Mouse (Mus musculus): ENCODE results near the gene Nmt2. TPM values are rescaled to one million over a fixed set of nuclear protein-coding genes. Genes with fewer than 3 reads are reported as not detected.

Gene Nmt2
- polyA plus RNA-seq, 1 experiment from 2014 or later, result 28.9 TPM

DNA sequence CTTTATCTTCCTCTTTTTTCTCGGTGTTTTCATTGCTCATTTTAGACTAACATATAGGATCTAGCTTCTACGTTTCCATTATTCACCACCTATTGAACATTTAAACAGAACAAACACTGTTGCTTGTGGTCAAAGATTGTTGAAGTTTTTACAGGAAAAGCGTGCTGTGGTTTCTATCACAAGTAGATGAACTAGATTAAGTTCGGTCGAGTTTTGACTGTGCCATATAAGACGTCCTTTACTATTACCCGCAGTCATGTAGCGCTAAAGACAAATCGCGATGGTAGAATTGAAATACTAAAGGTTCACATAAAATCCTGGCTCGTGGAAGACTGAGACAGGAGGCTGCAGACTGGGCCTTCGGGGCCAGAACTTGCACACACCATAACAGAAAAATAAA lies 49.7 kb downstream of the Nmt2 start:
- Histone ChIP-seq H3K27me3 (ENCODE audit: control insufficient read depth, insufficient read depth, low read length) (no peaks in the 10 kb centered on the region), H3K4me3 (ENCODE audit: low read length) (no peak overlapping the region), H3K36me3 (ENCODE audit: control insufficient read depth, insufficient read depth) (peaks cover 6% of the 10 kb centered on the region), H3K27ac (ENCODE audit: low read length) (no peak overlapping the region), H3K4me2 (ENCODE audit: low read depth, low read length) (no peak overlapping the region), H3K9ac (ENCODE audit: low read length) (no peak overlapping the region), H3K9me3 (replicated peaks; ENCODE audit: control insufficient read depth, low read length) (no peaks in the 10 kb centered on the region), H3K4me1 (ENCODE audit: control insufficient read depth, insufficient read depth, low read length) (peaks cover 18% of the 10 kb centered on the region)
- no peak for ATAC-seq (replicated peaks; ENCODE audit: extremely low read depth, insufficient read depth, low FRiP score)
- WGBS, result 85% methylated on average over 12 of the region's 12 CpGs

DNA sequence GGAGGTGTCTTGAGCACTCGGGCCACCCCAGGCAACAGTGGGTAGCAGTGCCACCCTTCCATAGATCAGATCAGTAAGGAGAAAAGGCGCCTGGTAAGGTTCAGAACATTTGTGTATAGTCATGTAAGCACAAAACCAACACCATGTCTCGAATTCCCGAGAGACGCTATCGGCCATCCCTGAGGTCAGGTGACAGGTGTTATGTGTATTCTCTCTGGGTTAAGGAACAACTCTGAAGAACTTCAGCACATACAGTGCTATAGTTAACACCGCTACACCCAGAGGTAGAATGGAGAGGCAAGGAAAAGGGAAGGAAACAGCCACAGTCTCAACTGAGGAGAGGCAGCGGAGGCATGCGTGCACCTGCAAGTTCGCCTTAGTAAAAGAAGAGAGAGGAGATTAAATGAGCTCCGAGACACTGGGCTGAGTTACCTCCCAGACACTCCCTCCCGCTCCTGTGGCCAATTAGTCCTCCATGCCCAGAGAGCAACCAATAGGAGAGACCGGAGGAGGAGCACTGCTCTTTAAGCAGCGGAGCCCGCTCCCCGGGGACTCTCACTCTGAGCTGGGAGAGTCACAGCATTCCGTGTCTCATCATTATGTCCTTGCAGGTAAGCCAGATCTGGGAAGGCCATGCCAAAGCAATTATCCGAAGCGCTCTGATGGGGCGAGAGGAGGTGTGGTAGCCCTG lies 51.7 kb downstream of the Nmt2 start, which contains the start of gene Acbd7:
Gene Acbd7, plus strand, starts transcription at position 558 of the 691 bp plus-strand sequence.
- WGBS, result 4% methylated on average over 20 of the region's 20 CpGs
- peak within 1 kb of the TSS; percentile 66 for H3K4me2 ChIP-seq (ENCODE audit: low read depth, low read length)
- no peak within 1 kb of the TSS for H3K27ac ChIP-seq (ENCODE audit: low read length)
- ATAC-seq (replicated peaks; ENCODE audit: extremely low read depth, insufficient read depth, low FRiP score), result no peak
- peaks cover 17% of the 10 kb centered on the region for H3K4me1 ChIP-seq (ENCODE audit: control insufficient read depth, insufficient read depth, low read length)
- no peaks in the 10 kb centered on the region for H3K9me3 ChIP-seq (replicated peaks; ENCODE audit: control insufficient read depth, low read length)
- H3K4me3 ChIP-seq (ENCODE audit: low read length), result peak within 1 kb of the TSS; percentile 50
- H3K36me3 ChIP-seq (ENCODE audit: control insufficient read depth, insufficient read depth), result no peaks in the 10 kb centered on the region
- H3K9ac ChIP-seq (ENCODE audit: low read length), result peak within 1 kb of the TSS; percentile 9
- H3K27me3 ChIP-seq (ENCODE audit: control insufficient read depth, insufficient read depth, low read length), result no peaks in the 10 kb centered on the region

DNA sequence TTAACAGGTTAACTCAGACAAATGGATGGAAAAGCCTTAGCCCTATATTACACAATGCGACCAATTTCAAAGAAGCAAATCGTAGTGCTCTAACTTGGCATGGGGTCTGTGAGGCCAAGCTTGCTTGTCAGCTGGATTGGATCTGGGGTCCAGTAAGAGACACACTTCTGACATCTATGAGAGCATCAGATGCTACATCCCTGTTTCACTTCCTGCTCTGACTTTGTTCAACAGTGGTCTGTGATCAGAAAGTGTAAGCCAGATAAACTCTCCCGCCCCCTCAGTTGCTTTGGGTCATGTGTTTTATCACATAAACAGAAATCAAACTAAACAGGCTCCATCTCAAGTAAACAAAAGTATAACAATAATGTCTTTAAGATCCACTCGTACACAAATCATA lies 64.4 kb downstream of the Nmt2 start:
- Histone ChIP-seq H3K9ac (ENCODE audit: low read length) (no peak overlapping the region), H3K27me3 (ENCODE audit: control insufficient read depth, insufficient read depth, low read length) (peaks cover 2% of the 10 kb centered on the region; the same call in 1 of the 2 replicates), H3K27ac (ENCODE audit: low read length) (no peak overlapping the region), H3K4me3 (ENCODE audit: low read length) (no peak overlapping the region), H3K36me3 (ENCODE audit: control insufficient read depth, insufficient read depth) (no peaks in the 10 kb centered on the region), H3K4me1 (ENCODE audit: control insufficient read depth, insufficient read depth, low read length) (no peaks in the 10 kb centered on the region), H3K4me2 (ENCODE audit: low read depth, low read length) (no peak overlapping the region), H3K9me3 (replicated peaks; ENCODE audit: control insufficient read depth, low read length) (no peaks in the 10 kb centered on the region)
- 77% methylated on average over 4 of the region's 4 CpGs for WGBS
- no peak for ATAC-seq (replicated peaks; ENCODE audit: extremely low read depth, insufficient read depth, low FRiP score)

DNA sequence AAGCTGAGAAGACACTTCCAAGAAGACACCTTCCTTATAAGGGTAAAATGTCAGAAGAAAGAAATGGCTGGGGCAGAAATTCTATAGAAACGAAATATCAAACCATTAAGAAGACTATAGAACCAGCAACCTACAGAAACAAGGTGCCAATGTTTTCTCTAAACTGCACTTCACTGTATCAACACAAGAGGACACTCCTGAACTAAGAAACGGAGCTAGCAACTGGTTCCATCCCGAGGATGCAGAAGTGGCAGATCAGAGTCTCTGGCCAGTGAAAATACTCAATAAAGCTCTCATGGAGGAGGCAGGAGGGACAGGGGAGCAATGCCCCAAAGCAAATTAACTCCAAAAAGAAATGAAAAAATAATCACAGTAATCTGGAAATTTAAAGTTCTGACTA lies 64.9 kb downstream of the Nmt2 start:
- Histone ChIP-seq H3K27me3 (ENCODE audit: control insufficient read depth, insufficient read depth, low read length) (peaks cover 2% of the 10 kb centered on the region; the same call in 1 of the 2 replicates), H3K9ac (ENCODE audit: low read length) (no peak overlapping the region), H3K4me1 (ENCODE audit: control insufficient read depth, insufficient read depth, low read length) (no peaks in the 10 kb centered on the region), H3K4me2 (ENCODE audit: low read depth, low read length) (no peak overlapping the region), H3K4me3 (ENCODE audit: low read length) (no peak overlapping the region), H3K9me3 (replicated peaks; ENCODE audit: control insufficient read depth, low read length) (no peaks in the 10 kb centered on the region), H3K36me3 (ENCODE audit: control insufficient read depth, insufficient read depth) (no peaks in the 10 kb centered on the region), H3K27ac (ENCODE audit: low read length) (no peak overlapping the region)
- WGBS, result 13% methylated on average over 3 of the region's 3 CpGs
- no peak for ATAC-seq (replicated peaks; ENCODE audit: extremely low read depth, insufficient read depth, low FRiP score)

DNA sequence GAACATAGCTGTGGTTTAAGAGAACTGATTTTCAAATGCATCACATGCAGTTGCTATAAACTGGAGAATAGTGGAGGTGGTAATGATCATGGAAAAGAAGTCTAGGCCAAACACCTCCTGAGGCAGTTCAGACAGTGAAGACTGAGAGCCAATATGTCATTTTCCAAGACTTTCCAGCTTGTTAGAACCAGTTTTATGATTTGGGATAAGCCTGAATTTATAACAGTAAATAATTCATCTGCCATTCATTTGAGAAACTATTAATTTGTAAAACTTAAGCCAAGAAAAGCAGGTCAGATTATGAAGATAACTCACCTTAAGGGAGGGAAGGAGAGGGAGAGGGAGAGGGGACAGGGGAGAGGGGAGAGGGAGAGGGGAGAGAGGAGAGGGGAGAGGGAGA lies 69.1 kb downstream of the Nmt2 start:
- Histone ChIP-seq H3K27me3 (ENCODE audit: control insufficient read depth, insufficient read depth, low read length) (no peaks in the 10 kb centered on the region), H3K4me1 (ENCODE audit: control insufficient read depth, insufficient read depth, low read length) (no peaks in the 10 kb centered on the region), H3K9me3 (replicated peaks; ENCODE audit: control insufficient read depth, low read length) (no peaks in the 10 kb centered on the region), H3K9ac (ENCODE audit: low read length) (no peak overlapping the region), H3K27ac (ENCODE audit: low read length) (no peak overlapping the region), H3K4me2 (ENCODE audit: low read depth, low read length) (no peak overlapping the region), H3K4me3 (ENCODE audit: low read length) (no peak overlapping the region), H3K36me3 (ENCODE audit: control insufficient read depth, insufficient read depth) (no peaks in the 10 kb centered on the region)
- no peak for ATAC-seq (replicated peaks; ENCODE audit: extremely low read depth, insufficient read depth, low FRiP score)

DNA sequence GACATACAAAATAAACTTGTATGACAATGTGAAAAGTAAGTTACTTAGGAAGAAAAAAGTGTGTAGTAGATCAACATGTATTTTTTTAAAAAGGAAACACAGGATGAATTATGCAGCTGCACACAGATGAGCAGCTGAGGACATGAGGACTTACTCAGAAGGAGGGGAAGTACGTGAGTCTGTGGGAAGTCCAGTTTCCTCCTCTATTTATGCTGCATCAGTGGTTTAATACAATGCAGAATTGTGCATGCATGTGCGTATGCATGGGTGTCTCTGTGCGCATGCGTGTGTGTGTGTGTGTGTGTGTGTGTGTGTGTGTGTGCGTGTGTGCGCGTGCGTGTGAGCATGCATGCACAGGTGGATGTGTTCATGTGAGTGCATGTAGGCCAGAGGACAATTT lies 71.8 kb downstream of the Nmt2 start:
- H3K9ac ChIP-seq (ENCODE audit: low read length), result no peak overlapping the region
- no peaks in the 10 kb centered on the region for H3K27me3 ChIP-seq (ENCODE audit: control insufficient read depth, insufficient read depth, low read length)
- no peak overlapping the region for H3K4me2 ChIP-seq (ENCODE audit: low read depth, low read length)
- WGBS, result 85% methylated on average over 8 of the region's 8 CpGs
- H3K36me3 ChIP-seq (ENCODE audit: control insufficient read depth, insufficient read depth), result no peaks in the 10 kb centered on the region
- no peaks in the 10 kb centered on the region for H3K4me1 ChIP-seq (ENCODE audit: control insufficient read depth, insufficient read depth, low read length)
- no peak for ATAC-seq (replicated peaks; ENCODE audit: extremely low read depth, insufficient read depth, low FRiP score)
- H3K9me3 ChIP-seq (replicated peaks; ENCODE audit: control insufficient read depth, low read length), result no peaks in the 10 kb centered on the region
- no peak overlapping the region for H3K4me3 ChIP-seq (ENCODE audit: low read length)
- H3K27ac ChIP-seq (ENCODE audit: low read length), result no peak overlapping the region

DNA sequence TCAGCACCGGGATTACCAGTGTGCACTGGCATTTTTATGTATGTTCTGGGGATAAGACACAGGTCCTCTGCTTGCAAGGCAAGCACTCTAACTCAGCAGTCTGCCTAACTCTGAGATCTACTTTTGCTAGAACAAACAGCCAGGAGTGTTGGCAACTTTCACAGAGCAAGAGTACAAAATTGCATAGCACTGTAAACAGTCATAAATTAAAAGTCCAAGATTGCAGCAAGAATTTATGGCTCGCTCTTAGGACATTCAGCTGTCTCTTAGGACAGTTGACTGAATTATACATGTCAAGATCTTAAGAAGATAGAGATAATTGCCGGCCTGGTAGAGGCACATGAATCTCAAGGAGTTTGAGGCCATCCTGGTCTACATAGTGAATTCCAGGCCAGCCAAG lies 72.3 kb downstream of the Nmt2 start:
- Histone ChIP-seq H3K36me3 (ENCODE audit: control insufficient read depth, insufficient read depth) (no peaks in the 10 kb centered on the region), H3K4me3 (ENCODE audit: low read length) (no peak overlapping the region), H3K27ac (ENCODE audit: low read length) (no peak overlapping the region), H3K9me3 (replicated peaks; ENCODE audit: control insufficient read depth, low read length) (no peaks in the 10 kb centered on the region), H3K9ac (ENCODE audit: low read length) (no peak overlapping the region), H3K4me1 (ENCODE audit: control insufficient read depth, insufficient read depth, low read length) (no peaks in the 10 kb centered on the region), H3K4me2 (ENCODE audit: low read depth, low read length) (no peak overlapping the region), H3K27me3 (ENCODE audit: control insufficient read depth, insufficient read depth, low read length) (no peaks in the 10 kb centered on the region)
- no peak for ATAC-seq (replicated peaks; ENCODE audit: extremely low read depth, insufficient read depth, low FRiP score)
- WGBS, result 63% methylated on average over 3 of the region's 3 CpGs

DNA sequence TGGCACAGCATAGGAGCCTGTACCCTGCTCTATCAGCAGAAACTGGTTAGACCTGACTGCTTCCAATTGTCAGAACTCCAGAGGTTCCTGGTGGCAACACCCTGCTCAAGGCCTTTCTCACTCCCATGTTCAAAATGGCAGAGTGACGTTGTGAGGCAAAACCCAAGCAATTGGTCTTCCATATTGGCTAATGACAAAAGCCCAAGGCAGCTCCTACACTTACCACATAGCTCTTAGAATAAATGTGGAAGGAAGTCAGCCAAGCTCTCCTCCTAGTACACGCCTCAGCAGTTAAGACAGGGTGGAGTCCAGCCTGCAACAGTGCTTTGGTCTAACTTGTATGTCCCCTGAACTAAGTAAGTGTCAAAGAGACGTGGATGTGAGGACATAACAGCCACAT lies 73.9 kb downstream of the Nmt2 start:
- H3K27ac ChIP-seq (ENCODE audit: low read length), result no peak overlapping the region
- H3K36me3 ChIP-seq (ENCODE audit: control insufficient read depth, insufficient read depth), result no peaks in the 10 kb centered on the region
- H3K9me3 ChIP-seq (replicated peaks; ENCODE audit: control insufficient read depth, low read length), result no peaks in the 10 kb centered on the region
- 79% methylated on average over 3 of the region's 3 CpGs for WGBS
- no peak for ATAC-seq (replicated peaks; ENCODE audit: extremely low read depth, insufficient read depth, low FRiP score)
- no peak overlapping the region for H3K9ac ChIP-seq (ENCODE audit: low read length)
- no peaks in the 10 kb centered on the region for H3K4me1 ChIP-seq (ENCODE audit: control insufficient read depth, insufficient read depth, low read length)
- no peak overlapping the region for H3K4me3 ChIP-seq (ENCODE audit: low read length)
- no peaks in the 10 kb centered on the region for H3K27me3 ChIP-seq (ENCODE audit: control insufficient read depth, insufficient read depth, low read length)
- H3K4me2 ChIP-seq (ENCODE audit: low read depth, low read length), result no peak overlapping the region

DNA sequence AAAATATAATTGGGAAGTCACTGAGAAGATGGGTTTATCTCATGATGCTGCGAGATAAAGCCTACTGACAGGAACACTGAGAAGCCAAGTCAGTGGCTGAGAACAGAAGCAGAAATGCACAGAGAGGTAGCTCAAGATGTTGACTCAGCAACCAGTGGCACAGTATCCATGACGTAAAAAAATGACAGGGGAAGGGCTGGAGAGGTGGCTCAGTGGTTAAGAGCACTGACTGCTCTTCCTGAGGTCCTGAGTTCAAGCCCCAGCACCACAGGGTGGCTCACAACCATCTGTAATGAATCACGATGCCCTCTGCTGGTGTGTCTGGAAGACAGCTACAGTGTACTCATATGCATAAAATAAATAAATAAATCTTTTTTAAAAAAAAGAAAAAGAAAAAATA lies 77.1 kb downstream of the Nmt2 start:
- no peak overlapping the region for H3K4me2 ChIP-seq (ENCODE audit: low read depth, low read length)
- H3K9ac ChIP-seq (ENCODE audit: low read length), result no peak overlapping the region
- ATAC-seq (replicated peaks; ENCODE audit: extremely low read depth, insufficient read depth, low FRiP score), result no peak
- no peak overlapping the region for H3K27ac ChIP-seq (ENCODE audit: low read length)
- peaks cover 3% of the 10 kb centered on the region; the same call in 1 of the 2 replicates for H3K27me3 ChIP-seq (ENCODE audit: control insufficient read depth, insufficient read depth, low read length)
- no peaks in the 10 kb centered on the region for H3K36me3 ChIP-seq (ENCODE audit: control insufficient read depth, insufficient read depth)
- 77% methylated on average over 3 of the region's 3 CpGs for WGBS
- no peaks in the 10 kb centered on the region for H3K4me1 ChIP-seq (ENCODE audit: control insufficient read depth, insufficient read depth, low read length)
- H3K4me3 ChIP-seq (ENCODE audit: low read length), result no peak overlapping the region
- no peaks in the 10 kb centered on the region for H3K9me3 ChIP-seq (replicated peaks; ENCODE audit: control insufficient read depth, low read length)

Measured in heart, embryonic 16.5 days (tissue).